Comparison of ENCODE assay signal across 8 mouse cellular contexts in the genomic region with DNA sequence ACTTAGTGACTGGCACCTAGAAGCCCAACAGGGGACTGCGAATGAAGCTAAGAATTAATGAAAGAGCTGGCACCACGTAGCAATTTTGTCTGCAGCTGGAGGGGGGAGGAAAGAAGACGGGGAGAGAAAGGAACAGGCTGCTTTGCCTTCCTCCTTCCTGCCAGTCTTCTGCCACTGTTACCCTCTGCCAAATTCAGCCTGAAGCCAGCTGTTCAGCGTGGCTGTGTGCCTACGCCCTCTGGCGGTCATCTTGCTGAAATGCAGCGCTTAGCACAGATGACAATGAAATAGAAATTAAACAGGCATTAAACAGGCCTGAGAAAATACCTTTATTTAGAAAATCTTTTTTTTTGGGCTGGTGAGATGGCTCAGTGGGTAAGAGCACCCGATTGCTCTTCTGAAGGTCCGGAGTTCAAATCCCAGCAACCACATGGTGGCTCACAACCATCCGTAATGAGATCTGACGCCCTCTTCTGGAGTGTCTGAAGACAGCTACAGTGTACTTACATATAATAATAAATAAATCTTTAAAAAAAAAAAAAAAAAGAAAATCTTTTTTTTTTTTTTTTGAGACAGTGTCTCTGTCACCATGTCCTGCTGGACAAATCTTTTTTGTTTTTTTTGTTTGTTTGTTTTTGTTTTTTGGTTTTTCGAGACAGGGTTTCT. TPM values are rescaled to one million over a fixed set of nuclear protein-coding genes. Genes with fewer than 3 reads are reported as not detected.
DNase-seq lines count a peak whose midpoint lies in the region; ATAC-seq and TF ChIP-seq lines count a peak whose summit lies in the region.
"Not testable (repeated sequence)": the region's sequence is repeated elsewhere in the genome, so short reads cannot be mapped to it uniquely, and the experiment has no call there.

No protein-coding gene starts in this region.

- H3K4me3 ChIP-seq in midbrain, postnatal 0 days (ENCODE audit: low read depth, low read length); spleen, adult 2 months (ENCODE audit: extremely low read depth, insufficient read depth, insufficient read length): not testable (repeated sequence)

- not testable (repeated sequence) for TF ChIP-seq POLR2A in spleen, adult 2 months (IDR thresholded peaks at IDR 0.05; ENCODE audit: low read depth, low read length)

- not testable (repeated sequence) for H3K4me1 ChIP-seq in midbrain, postnatal 0 days (ENCODE audit: insufficient read depth, low read length); spleen, adult 2 months (ENCODE audit: control insufficient read depth, insufficient read depth, insufficient read length)

- intact Hi-C loops in gastrocnemius, postnatal 14 days (cut with DNase I; ENCODE audit: low total_unique reads); left cerebral cortex, postnatal 4 days (cut with DNase I): not testable (repeated sequence)

- not testable (repeated sequence) for ATAC-seq in midbrain, postnatal 0 days (ENCODE audit: low FRiP score)

- H3K27ac ChIP-seq in midbrain, postnatal 0 days (ENCODE audit: low read depth, low read length); spleen, adult 2 months (ENCODE audit: insufficient read depth, low read length): not testable (repeated sequence)

- H3K4me2 ChIP-seq in midbrain, postnatal 0 days (ENCODE audit: low read depth, low read length, poor library complexity, severe bottlenecking), result not testable (repeated sequence)

- not testable (repeated sequence) for H3K36me3 ChIP-seq in midbrain, postnatal 0 days (ENCODE audit: insufficient read depth, low read length); spleen, adult 2 months (ENCODE audit: control insufficient read depth, insufficient read depth, low read length)

- H3K9me3 ChIP-seq in midbrain, postnatal 0 days (ENCODE audit: low read length), result not testable (repeated sequence)

- H3K27me3 ChIP-seq in midbrain, postnatal 0 days (ENCODE audit: insufficient read depth, low read length); spleen, adult 2 months (ENCODE audit: control insufficient read depth, insufficient read depth, low read length): not testable (repeated sequence)

- WGBS in midbrain, postnatal 0 days, result 20% methylated on average over 10 of the region's 12 CpGs
- WGBS in spleen, adult 2 months, result 41% methylated on average over 12 of the region's 12 CpGs

- peak; percentile 60 for DNase-seq in A20 (ENCODE audit: low read depth, low spot score)
- peak; percentile 35 for DNase-seq in adrenal gland, postnatal 25 days
- DNase-seq in embryo, embryonic 11 days, result peak; percentile 53
- peak; percentile 45 for DNase-seq in gastrocnemius, postnatal 14 days
- peak; percentile 8 to 37 for DNase-seq in kidney, adult 8-10 months
- DNase-seq in left cerebral cortex, postnatal 4 days, result peak; percentile 63
- peak; percentile 75 for DNase-seq in midbrain, postnatal 0 days (ENCODE audit: low spot score)
- DNase-seq in spleen, adult 2 months (ENCODE audit: low read depth in 1 of 2, low spot score in 2 of 2), result peak; percentile 5 to 18

- not testable (repeated sequence) for H3K9ac ChIP-seq in midbrain, postnatal 0 days (replicated peaks; ENCODE audit: low read length, poor library complexity, severe bottlenecking)

- peak; percentile 82 for TF ChIP-seq CTCF in midbrain, postnatal 0 days (IDR thresholded peaks at IDR 0.05)
- TF ChIP-seq CTCF in spleen, adult 2 months (IDR thresholded peaks at IDR 0.05; ENCODE audit: extremely low read depth, insufficient read depth, insufficient read length, insufficient replicate concordance), result peak; percentile 63; the same call in 1 of the 2 replicates

RNA-seq across cellular contexts. Expression of gene Itgb1bp2, which starts 37.7 kb away (rescaled TPM):
- total RNA-seq in adrenal gland, postnatal 25 days (2021), result 0.94 and 1.2 TPM in 2 replicates
- 100 to 1,000 TPM; 459 to 479 TPM for total RNA-seq in gastrocnemius, postnatal 14 days (2021)
- 1 to 10 TPM; 4.0 to 4.6 TPM for total RNA-seq in left cerebral cortex, postnatal 4 days (2021)
- 2.6 and 2.7 TPM in 2 replicates for total RNA-seq in midbrain, postnatal 0 days (2014; rRNA removed)
- 0.88 and 1.4 TPM in 2 replicates for polyA plus RNA-seq in midbrain, postnatal 0 days (2015; fragmentation: Nextera tagmentation; extraction: Ambion mirVana)
- 0.14 and 0.54 TPM in 2 replicates for polyA plus RNA-seq in spleen, adult 2 months (2012; rRNA removed)

RNA-seq across cellular contexts. Expression of gene Taf1, which starts 45.9 kb away (rescaled TPM):
- 36.4 and 44.9 TPM in 2 replicates for total RNA-seq in adrenal gland, postnatal 25 days (2021)
- 1 to 10 TPM; 7.9 to 8.5 TPM for total RNA-seq in gastrocnemius, postnatal 14 days (2021)
- 10 to 100 TPM; 51.3 to 55.8 TPM for total RNA-seq in left cerebral cortex, postnatal 4 days (2021)
- 25.6 and 36.9 TPM in 2 replicates for total RNA-seq in midbrain, postnatal 0 days (2014; rRNA removed)
- polyA plus RNA-seq in midbrain, postnatal 0 days (2015; fragmentation: Nextera tagmentation; extraction: Ambion mirVana), result 9.9 and 13.4 TPM in 2 replicates
- polyA plus RNA-seq in spleen, adult 2 months (2012; rRNA removed), result 2.4 and 3.0 TPM in 2 replicates

RNA-seq across cellular contexts. Expression of gene Nono, which starts 57.5 kb away (rescaled TPM):
- total RNA-seq in adrenal gland, postnatal 25 days (2021), result 218 and 222 TPM in 2 replicates
- total RNA-seq in gastrocnemius, postnatal 14 days (2021), result 10 to 100 TPM; 63.1 to 68.9 TPM
- 100 to 1,000 TPM; 236 to 271 TPM for total RNA-seq in left cerebral cortex, postnatal 4 days (2021)
- 223 and 265 TPM in 2 replicates for total RNA-seq in midbrain, postnatal 0 days (2014; rRNA removed)
- 175 and 176 TPM in 2 replicates for polyA plus RNA-seq in midbrain, postnatal 0 days (2015; fragmentation: Nextera tagmentation; extraction: Ambion mirVana)
- 66.2 and 66.3 TPM in 2 replicates for polyA plus RNA-seq in spleen, adult 2 months (2012; rRNA removed)

Comparison
In these comparisons a context has a peak if more than half of its experiments do, and no peak if none do; other contexts are left out.
1. DNase-seq: peak in every context shown above with its lines; median percentile 75 in midbrain, postnatal 0 days; 63 in left cerebral cortex, postnatal 4 days; 60 in A20; 53 in embryo, embryonic 11 days; 45 in gastrocnemius, postnatal 14 days; 35 in adrenal gland, postnatal 25 days; 22 in kidney, adult 8-10 months; 12 in spleen, adult 2 months.
2. RNA of gene Itgb1bp2, which starts 37.7 kb away (total RNA-seq): 459 to 479 TPM in gastrocnemius, postnatal 14 days; 4.0 to 4.6 TPM in left cerebral cortex, postnatal 4 days, 2.6 to 2.7 TPM in midbrain, postnatal 0 days and 0.94 to 1.2 TPM in adrenal gland, postnatal 25 days; every median in the first group is over 10 times any median in the second.